9 mouse cellular contexts compared by ENCODE assay signal in genomic region chr13:81761566-81762186, GRCm38 (mm10). TPM values are rescaled to one million over a fixed set of nuclear protein-coding genes. Genes with fewer than 3 reads are reported as not detected.
DNase-seq lines count a peak whose midpoint lies in the region; ATAC-seq and TF ChIP-seq lines count a peak whose summit lies in the region.
"Had no signal": no experiment of that assay in that cellular context is flagged by ENCODE, and none has a peak within 500 bp of the region (broad histone marks: within the 10 kb centered on the region; RNA-seq: fewer than 3 reads in every experiment).

No protein-coding gene starts in this region.

- intact Hi-C loops in left cerebral cortex, postnatal 25 days (cut with DNase I), result loop anchor here (1.0 to 5.0 kb wide), 3 partner anchors 50 to 119 kb away; partner anchors contain the start of genes Lysmd3, Mblac2 and Polr3g

- peak overlapping the region; percentile 24 for H3K4me2 ChIP-seq in hindbrain, embryonic 14.5 days (replicated peaks)
- peak overlapping the region; percentile 44 for H3K4me2 ChIP-seq in midbrain, embryonic 16.5 days (ENCODE audit: low read length)
- H3K4me2 ChIP-seq: liver, embryonic 13.5 days had no signal

- peak; percentile 54 to 58 for DNase-seq in layer of hippocampus, adult 2 months (ENCODE audit: low spot score in 2 of 2)
- no peak for DNase-seq in layer of hippocampus, postnatal 25 days (ENCODE audit: extremely low spot score in 1 of 2, low spot score in 1 of 2)
- peak; percentile 70 for DNase-seq in ZHBTc4 (ENCODE audit: low read depth, low spot score)
- DNase-seq in embryo, embryonic 9.5 days (ENCODE audit: extremely low spot score), result peak; percentile 46
- DNase-seq in hindbrain, embryonic 14.5 days (ENCODE audit: low spot score), result peak; percentile 88
- peak; percentile 56 to 84 for DNase-seq in left cerebral cortex, postnatal 25 days (ENCODE audit: low spot score in 2 of 2)
- DNase-seq in ovary, adult 18-20 months (ENCODE audit: low spot score), result no peak
- DNase-seq: liver, embryonic 13.5 days had no signal

- H3K4me3 ChIP-seq in layer of hippocampus, adult 2 months, result peak overlapping the region; percentile 19; the same call in 1 of the 2 replicates
- H3K4me3 ChIP-seq in hindbrain, embryonic 14.5 days (replicated peaks; ENCODE audit: low read length), result no peak overlapping the region
- no peak overlapping the region for H3K4me3 ChIP-seq in midbrain, embryonic 16.5 days (ENCODE audit: low read depth, low read length)
- H3K4me3 ChIP-seq: liver, embryonic 13.5 days had no signal

- H3K9ac ChIP-seq in hindbrain, embryonic 14.5 days, result no peak overlapping the region
- H3K9ac ChIP-seq in midbrain, embryonic 16.5 days (ENCODE audit: low read depth, low read length), result no peak overlapping the region
- H3K9ac ChIP-seq: liver, embryonic 13.5 days had no signal

- peak; percentile 89 for TF ChIP-seq CTCF in layer of hippocampus, adult 2 months (conservative IDR thresholded peaks at IDR 0.05)

- no peaks in the 10 kb centered on the region for H3K36me3 ChIP-seq in hindbrain, embryonic 14.5 days (replicated peaks; ENCODE audit: control insufficient read depth, insufficient read depth)
- H3K36me3 ChIP-seq in midbrain, embryonic 16.5 days (ENCODE audit: control insufficient read depth, insufficient read depth, low read length), result no peaks in the 10 kb centered on the region
- H3K36me3 ChIP-seq: liver, embryonic 13.5 days had no signal

- H3K9me3 ChIP-seq in hindbrain, embryonic 14.5 days (ENCODE audit: control insufficient read depth, low read length), result no peaks in the 10 kb centered on the region
- no peaks in the 10 kb centered on the region for H3K9me3 ChIP-seq in midbrain, embryonic 16.5 days (replicated peaks; ENCODE audit: control insufficient read depth, low read length, poor library complexity, severe bottlenecking)
- H3K9me3 ChIP-seq: liver, embryonic 13.5 days had no signal

- ATAC-seq in hindbrain, embryonic 14.5 days (ENCODE audit: low FRiP score), result peak; percentile 9; the same call in 1 of the 2 replicates
- peak; percentile 72 for ATAC-seq in midbrain, embryonic 16.5 days

- 31% methylated on average over 14 of the region's 14 CpGs for WGBS in hindbrain, embryonic 14.5 days
- WGBS in midbrain, embryonic 16.5 days, result 29% methylated on average over 14 of the region's 14 CpGs

- H3K4me1 ChIP-seq in hindbrain, embryonic 14.5 days (replicated peaks; ENCODE audit: control insufficient read depth, insufficient read depth, low read length), result no peaks in the 10 kb centered on the region
- H3K4me1 ChIP-seq in midbrain, embryonic 16.5 days (ENCODE audit: control insufficient read depth, insufficient read depth, low read length), result no peaks in the 10 kb centered on the region

- H3K27me3 ChIP-seq in hindbrain, embryonic 14.5 days (ENCODE audit: control insufficient read depth, insufficient read depth, low read length), result no peaks in the 10 kb centered on the region
- H3K27me3 ChIP-seq in midbrain, embryonic 16.5 days (ENCODE audit: control insufficient read depth, insufficient read depth, low read depth, low read length), result no peaks in the 10 kb centered on the region
- H3K27me3 ChIP-seq: liver, embryonic 13.5 days had no signal

- no peak overlapping the region for H3K27ac ChIP-seq in layer of hippocampus, adult 2 months
- H3K27ac ChIP-seq in hindbrain, embryonic 14.5 days, result no peak overlapping the region
- H3K27ac ChIP-seq in midbrain, embryonic 16.5 days (ENCODE audit: low read length), result no peak overlapping the region
- H3K27ac ChIP-seq: liver, embryonic 13.5 days had no signal

RNA-seq across cellular contexts. Expression of gene Cetn3, which starts 21.2 kb away (rescaled TPM):
- total RNA-seq in layer of hippocampus, adult 2 months (2021), result 100 to 1,000 TPM; 103 to 115 TPM
- total RNA-seq in layer of hippocampus, postnatal 25 days (2021), result 100 to 1,000 TPM in 1 of 2 experiments, 10 to 100 TPM in 1; 85.9 to 102 TPM
- 232 and 250 TPM in 2 replicates for polyA plus RNA-seq in hindbrain, embryonic 14.5 days (2014; fragmentation: Nextera tagmentation; extraction: Ambion mirVana)
- total RNA-seq in left cerebral cortex, postnatal 25 days (2021), result 100 to 1,000 TPM; 117 to 121 TPM
- polyA plus RNA-seq in midbrain, embryonic 16.5 days (2015; fragmentation: Nextera tagmentation; extraction: Ambion mirVana), result 208 and 218 TPM in 2 replicates

RNA-seq across cellular contexts. Expression of gene Mblac2, which starts 50.5 kb away (rescaled TPM):
- total RNA-seq in layer of hippocampus, adult 2 months (2021), result 10 to 100 TPM; 20.2 to 21.6 TPM
- total RNA-seq in layer of hippocampus, postnatal 25 days (2021), result 10 to 100 TPM; 23.0 to 23.5 TPM
- polyA plus RNA-seq in hindbrain, embryonic 14.5 days (2014; fragmentation: Nextera tagmentation; extraction: Ambion mirVana), result 49.2 and 51.1 TPM in 2 replicates
- total RNA-seq in left cerebral cortex, postnatal 25 days (2021), result 10 to 100 TPM; 22.7 to 24.6 TPM
- polyA plus RNA-seq in midbrain, embryonic 16.5 days (2015; fragmentation: Nextera tagmentation; extraction: Ambion mirVana), result 41.3 and 55.4 TPM in 2 replicates

RNA-seq across cellular contexts. Expression of gene Polr3g, which starts 50.9 kb away (rescaled TPM):
- 1 to 10 TPM; 4.1 to 5.4 TPM for total RNA-seq in layer of hippocampus, adult 2 months (2021)
- 1 to 10 TPM; 4.2 to 4.6 TPM for total RNA-seq in layer of hippocampus, postnatal 25 days (2021)
- polyA plus RNA-seq in hindbrain, embryonic 14.5 days (2014; fragmentation: Nextera tagmentation; extraction: Ambion mirVana), result 3.8 and 5.0 TPM in 2 replicates
- total RNA-seq in left cerebral cortex, postnatal 25 days (2021), result 1 to 10 TPM; 3.6 to 4.0 TPM
- 3.3 and 3.8 TPM in 2 replicates for polyA plus RNA-seq in midbrain, embryonic 16.5 days (2015; fragmentation: Nextera tagmentation; extraction: Ambion mirVana)

Comparison
In these comparisons a context has a peak if more than half of its experiments do, and no peak if none do; other contexts are left out.
1. DNase-seq: peak in layer of hippocampus, adult 2 months (2 of 2), ZHBTc4 (single experiment), embryo, embryonic 9.5 days (single experiment), hindbrain, embryonic 14.5 days (single experiment) and left cerebral cortex, postnatal 25 days (2 of 2); none in layer of hippocampus, postnatal 25 days (0 of 2) and ovary, adult 18-20 months (single experiment).